Mouse (Mus musculus): ENCODE data around the gene Tmem120b. TPM values are rescaled to one million over a fixed set of nuclear protein-coding genes. Genes with fewer than 3 reads are reported as not detected.

Gene Tmem120b
- total and polyA plus RNA-seq, 3 experiments, result 4.8 to 8.0 (median 6.2) TPM

DNA sequence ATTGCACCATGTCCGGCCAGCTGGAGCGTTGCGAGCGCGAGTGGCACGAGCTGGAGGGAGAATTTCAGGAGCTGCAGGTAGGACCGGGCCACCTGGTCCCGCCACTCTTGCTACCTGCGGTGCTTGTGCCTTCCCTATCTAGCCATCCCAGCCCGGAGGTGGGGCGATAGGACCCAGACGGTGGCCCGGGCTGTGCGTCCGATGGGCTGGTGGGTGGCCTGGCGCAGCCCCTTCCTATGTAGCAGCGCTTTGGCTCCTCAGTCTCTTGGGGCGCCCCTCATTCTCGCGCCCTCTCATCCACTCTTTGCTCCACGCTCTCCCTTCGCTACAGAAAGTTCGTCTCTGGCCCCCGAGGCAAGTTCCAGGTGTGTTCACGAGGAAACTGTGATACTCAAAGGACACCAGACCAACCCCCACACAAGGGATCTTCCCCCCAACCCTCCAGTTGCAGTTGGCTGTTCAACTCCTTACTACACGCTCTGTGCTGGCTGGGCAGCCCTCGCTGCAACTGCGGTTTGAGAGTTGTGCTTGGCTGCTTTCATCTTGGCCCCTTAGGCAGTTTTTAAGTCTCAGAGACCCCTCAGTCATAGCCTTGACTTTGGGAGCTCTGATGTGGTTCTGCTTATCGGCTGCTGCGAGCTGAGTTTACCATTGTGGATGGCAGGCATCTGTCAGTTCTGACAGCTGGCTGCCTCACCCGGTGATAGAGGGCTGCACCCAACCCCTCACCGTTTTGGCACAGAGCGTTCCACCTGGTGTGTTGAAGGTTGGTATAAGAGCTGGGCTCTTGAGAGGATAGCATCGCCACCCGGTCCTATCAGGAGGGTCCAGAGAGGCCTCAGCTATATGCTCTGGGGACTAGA is 8.4 kb downstream of the Tmem120b start:
- peaks cover 20 to 40% of the 10 kb centered on the region in 2 experiments for H3K4me1 ChIP-seq (ENCODE audit: control insufficient read depth in 1 of 2, insufficient read depth in 2 of 2)
- DNase-seq (ENCODE audit: extremely low read depth), result no peak
- H3K9me3 ChIP-seq (replicated peaks; ENCODE audit: low read length), result peaks cover 7% of the 10 kb centered on the region
- H3K4me3 ChIP-seq (replicated peaks in 1 of 3; ENCODE audit: low read depth in 2 of 3, low read length in 2 of 3, poor library complexity in 1 of 3), result peak overlapping the region; percentile 66 to 92 (median 75)
- no peaks in the 10 kb centered on the region for H3K79me2 ChIP-seq (replicated peaks; ENCODE audit: control insufficient read depth, extremely low read depth, insufficient read depth, poor library complexity, severe bottlenecking)
- peak overlapping the region; percentile 49; the same call in 1 of the 2 replicates for H3K9ac ChIP-seq (ENCODE audit: insufficient read depth, low read depth)
- dilution Hi-C loops (cut with MboI; ENCODE audit: extremely low pct_ligation_motif_present, extremely low pct_unique_long_range_greater_than_20kb, low sequenced_read_pairs) (no loop called here), in situ Hi-C loops (cut with MboI; ENCODE audit: low pct_ligation_motif_present, low pct_unique_long_range_greater_than_20kb, low sequenced_read_pairs) (no loop called here)
- H3K27me3 ChIP-seq (replicated peaks), result no peaks in the 10 kb centered on the region
- TF ChIP-seq POLR2AphosphoS2 (IDR thresholded peaks at IDR 0.05; ENCODE audit: low read depth, low read length) (no peak; the same call in 1 of the 2 replicates), ZMIZ1 (IDR thresholded peaks at IDR 0.05; ENCODE audit: low read depth, low read length) (0 out of 2 replicates have a peak, but pooled peaks have one; percentile 6), ZKSCAN1 (IDR thresholded peaks at IDR 0.05; ENCODE audit: borderline replicate concordance, low read depth, low read length) (no peak)
- peak overlapping the region; percentile 79 for H3K4me2 ChIP-seq (ENCODE audit: insufficient read depth, low read depth, poor library complexity, severe bottlenecking)
- peaks cover 0 to 2% of the 10 kb centered on the region in 2 experiments for H3K36me3 ChIP-seq (replicated peaks in 1 of 2; ENCODE audit: control insufficient read depth in 1 of 2, insufficient read depth in 1 of 2, low read length in 1 of 2)
- H3K27ac ChIP-seq (ENCODE audit: insufficient read depth, low read depth), result peak overlapping the region; percentile 18; the same call in 1 of the 2 replicates

GRCm38 (mm10) chr5:123079568-123079967 is 11.4 kb downstream of the Tmem120b start:
- dilution Hi-C loops (cut with MboI; ENCODE audit: extremely low pct_ligation_motif_present, extremely low pct_unique_long_range_greater_than_20kb, low sequenced_read_pairs), result no loop called here

GRCm38 (mm10) chr5:123080041-123080440 is 11.8 kb downstream of the Tmem120b start:
- no peaks in the 10 kb centered on the region for H3K79me2 ChIP-seq (replicated peaks; ENCODE audit: control insufficient read depth, extremely low read depth, insufficient read depth, poor library complexity, severe bottlenecking)
- H3K36me3 ChIP-seq (replicated peaks in 1 of 2; ENCODE audit: control insufficient read depth in 1 of 2, insufficient read depth in 1 of 2, low read length in 1 of 2), result peaks cover 0 to 2% of the 10 kb centered on the region in 2 experiments
- H3K4me1 ChIP-seq (ENCODE audit: control insufficient read depth in 1 of 2, insufficient read depth in 2 of 2), result peaks cover 29 to 63% of the 10 kb centered on the region in 2 experiments
- TF ChIP-seq IRF4 (IDR thresholded peaks at IDR 0.05; ENCODE audit: low read depth, low read length) (no peak), SMC3 (IDR thresholded peaks at IDR 0.05; ENCODE audit: low read depth, low read length) (no peak), UBTF (IDR thresholded peaks at IDR 0.05; ENCODE audit: low read depth, low read length) (no peak), USF1 (IDR thresholded peaks at IDR 0.05; ENCODE audit: low read depth, low read length) (no peak), EP300 (IDR thresholded peaks at IDR 0.05; ENCODE audit: low read length) (no peak), ZKSCAN1 (IDR thresholded peaks at IDR 0.05; ENCODE audit: borderline replicate concordance, low read depth, low read length) (no peak), MXI1 (IDR thresholded peaks at IDR 0.05; ENCODE audit: low read depth, low read length) (no peak), JUN (IDR thresholded peaks at IDR 0.05; ENCODE audit: insufficient read depth, low read depth, low read length) (no peak), GABPA (IDR thresholded peaks at IDR 0.05; ENCODE audit: insufficient replicate concordance, low read depth, low read length) (no peak), POLR2AphosphoS2 (IDR thresholded peaks at IDR 0.05; ENCODE audit: low read depth, low read length) (no peak), MAZ (IDR thresholded peaks at IDR 0.05; ENCODE audit: low read depth, low read length) (no peak), ZMIZ1 (IDR thresholded peaks at IDR 0.05; ENCODE audit: low read depth, low read length) (no peak), PAX5 (IDR thresholded peaks at IDR 0.05; ENCODE audit: low read length) (no peak), CHD2 (IDR thresholded peaks at IDR 0.05; ENCODE audit: low read length) (no peak), RAD21 (IDR thresholded peaks at IDR 0.05; ENCODE audit: low read depth, low read length) (no peak), CTCF (conservative IDR thresholded peaks at IDR 0.05 in 1 of 2, IDR thresholded peaks at IDR 0.05 in 1 of 2; ENCODE audit: low read depth in 2 of 2, low read length in 2 of 2) (no peak), ELF1 (IDR thresholded peaks at IDR 0.05; ENCODE audit: low read depth, low read length) (no peak), MAFK (IDR thresholded peaks at IDR 0.05; ENCODE audit: insufficient replicate concordance, low read length) (no peak), ZC3H11A (IDR thresholded peaks at IDR 0.05; ENCODE audit: low read depth, low read length) (no peak)
- dilution Hi-C loops (cut with MboI; ENCODE audit: extremely low pct_ligation_motif_present, extremely low pct_unique_long_range_greater_than_20kb, low sequenced_read_pairs), result no loop called here
- peaks cover 3% of the 10 kb centered on the region for H3K9me3 ChIP-seq (replicated peaks; ENCODE audit: low read length)
- no peak overlapping the region for H3K4me3 ChIP-seq (replicated peaks in 1 of 3; ENCODE audit: low read depth in 2 of 3, low read length in 2 of 3, poor library complexity in 1 of 3)
- H3K27me3 ChIP-seq (replicated peaks), result no peaks in the 10 kb centered on the region
- no peak overlapping the region for H3K27ac ChIP-seq (ENCODE audit: insufficient read depth, low read depth)
- H3K9ac ChIP-seq (ENCODE audit: insufficient read depth, low read depth), result no peak overlapping the region
- H3K4me2 ChIP-seq (ENCODE audit: insufficient read depth, low read depth, poor library complexity, severe bottlenecking), result no peak overlapping the region
- DNase-seq (ENCODE audit: extremely low read depth), result no peak
- in situ Hi-C loops (cut with MboI; ENCODE audit: low pct_ligation_motif_present, low pct_unique_long_range_greater_than_20kb, low sequenced_read_pairs), result no loop called here

More at GRCm38 (mm10) chr5:123079568-123079967, 11.4 kb downstream of the Tmem120b start:
- Histone ChIP-seq H3K36me3 (replicated peaks in 1 of 2; ENCODE audit: control insufficient read depth in 1 of 2, insufficient read depth in 1 of 2, low read length in 1 of 2) (peaks cover 0 to 2% of the 10 kb centered on the region in 2 experiments), H3K4me1 (ENCODE audit: control insufficient read depth in 1 of 2, insufficient read depth in 2 of 2) (peaks cover 29 to 63% of the 10 kb centered on the region in 2 experiments), H3K27ac (ENCODE audit: insufficient read depth, low read depth) (no peak overlapping the region), H3K4me3 (replicated peaks in 1 of 3; ENCODE audit: low read depth in 2 of 3, low read length in 2 of 3, poor library complexity in 1 of 3) (no peak overlapping the region), H3K27me3 (replicated peaks) (no peaks in the 10 kb centered on the region), H3K9ac (ENCODE audit: insufficient read depth, low read depth) (no peak overlapping the region), H3K79me2 (replicated peaks; ENCODE audit: control insufficient read depth, extremely low read depth, insufficient read depth, poor library complexity, severe bottlenecking) (no peaks in the 10 kb centered on the region), H3K4me2 (ENCODE audit: insufficient read depth, low read depth, poor library complexity, severe bottlenecking) (no peak overlapping the region), H3K9me3 (replicated peaks; ENCODE audit: low read length) (peaks cover 3% of the 10 kb centered on the region)
- no peak for DNase-seq (ENCODE audit: extremely low read depth)
- in situ Hi-C loops (cut with MboI; ENCODE audit: low pct_ligation_motif_present, low pct_unique_long_range_greater_than_20kb, low sequenced_read_pairs), result no loop called here
- TF ChIP-seq RCOR1 (conservative IDR thresholded peaks at IDR 0.05; ENCODE audit: low read depth, low read length) (no peak), ZNF384 (IDR thresholded peaks at IDR 0.05; ENCODE audit: low read depth, low read length) (peak; percentile 75)

All from CH12.LX (cell line).